Mouse (Mus musculus): ENCODE results near the gene Rbm44.

DNA sequence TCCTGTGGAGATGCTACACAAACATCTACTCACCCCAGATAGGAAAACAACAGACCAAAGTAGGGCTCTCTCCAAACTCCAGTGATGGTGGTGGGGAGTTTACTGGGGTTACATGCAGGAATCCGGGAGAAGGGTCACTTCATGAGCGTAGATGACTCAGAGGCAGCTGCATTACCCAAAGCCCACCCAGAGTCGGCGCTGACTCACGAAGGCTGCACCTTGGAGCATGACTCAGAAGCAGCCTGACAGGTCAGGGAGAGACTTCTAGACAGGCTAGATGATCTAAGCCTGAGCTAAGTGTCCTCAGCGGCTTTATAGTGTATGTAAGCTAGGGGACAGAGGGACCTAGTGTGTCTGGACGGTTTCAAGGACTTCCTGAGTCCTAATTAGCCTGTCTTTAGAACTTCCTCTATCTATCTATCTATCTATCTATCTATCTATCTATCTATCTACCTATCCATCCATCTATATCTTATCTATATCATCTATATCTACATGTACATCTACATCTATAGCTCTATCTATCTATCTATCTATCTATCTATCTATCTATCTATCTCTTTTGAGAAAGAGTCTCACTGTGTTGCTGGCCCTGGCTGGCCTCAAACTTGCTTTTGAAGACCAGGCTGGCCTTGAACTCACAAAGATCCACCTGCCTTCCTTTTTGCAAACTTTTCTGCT is 74.9 kb downstream of the Rbm44 start:
- TF ChIP-seq CTCF (conservative IDR thresholded peaks at IDR 0.05; ENCODE audit: low read length) (no peak), NANOG (IDR thresholded peaks at IDR 0.05; ENCODE audit: borderline replicate concordance, low read length) (no peak), POU5F1 (IDR thresholded peaks at IDR 0.05; ENCODE audit: borderline replicate concordance, low read length) (no peak)

All from E14TG2a.4 (cell line).